Mouse (Mus musculus) gastrocnemius, postnatal 14 days (tissue): Measurements from ENCODE around the gene Myadm. TPM values are rescaled to one million over a fixed set of nuclear protein-coding genes. Genes with fewer than 3 reads are reported as not detected.
"Not testable (repeated sequence)": the region's sequence is repeated elsewhere in the genome, so short reads cannot be mapped to it uniquely, and the experiment has no call there.

Experiments used
- DNase-seq: peaks from one replicate; pipeline ENCODE4 v3.0.0; 2021; ENCODE audit warnings: mixed read lengths
- intact Hi-C: fragments of 180-260 bp; cut with DNase I; formaldehyde crosslinking; loops from one replicate; pipeline ENCODE4 v1.15.1; 2025; ENCODE audit warnings: low total_unique reads
- total RNA-seq, 2 experiments: library from RNA; stranded (reverse); gene quantifications; 2 replicates each; pipeline ENCODE4 v1.2.3; 2021

Gene Myadm
- total RNA-seq, 2 experiments from 2014 or later: 65.0 to 76.7 TPM

DNA sequence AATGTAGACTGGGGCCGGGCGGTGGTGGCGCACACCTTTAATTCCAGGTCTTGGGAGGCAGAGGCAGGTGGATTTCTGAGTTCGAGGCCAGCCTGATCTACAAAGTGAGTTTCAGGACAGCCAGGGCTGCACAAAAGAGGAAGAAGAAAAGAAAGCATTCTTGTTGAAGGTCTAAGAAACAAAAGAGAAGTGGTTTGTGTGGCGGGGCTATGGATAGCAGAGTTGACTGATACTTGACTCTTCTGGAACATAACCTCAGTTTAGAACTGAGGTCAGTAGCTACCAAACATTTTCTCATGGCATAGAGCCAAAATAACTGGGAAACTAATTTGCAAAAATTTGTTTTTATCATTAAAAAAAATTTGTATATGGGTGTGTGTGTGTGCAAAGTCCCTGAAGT, 2.8 kb upstream of the Myadm start:
- intact Hi-C loops: no loop called here

GRCm38 (mm10) chr7:3287186-3287585, 1.7 kb upstream of the Myadm start:
- intact Hi-C loops: no loop called here
- no peak for DNase-seq

More for the DNA sequence above, 2.8 kb upstream of the Myadm start:
- DNase-seq: no peak

- DNase-seq: peak; percentile 97
- intact Hi-C loops: no loop called here
These were observed 1.6 kb downstream of the Myadm start for GRCm38 (mm10) chr7:3290257-3291033.

DNA sequence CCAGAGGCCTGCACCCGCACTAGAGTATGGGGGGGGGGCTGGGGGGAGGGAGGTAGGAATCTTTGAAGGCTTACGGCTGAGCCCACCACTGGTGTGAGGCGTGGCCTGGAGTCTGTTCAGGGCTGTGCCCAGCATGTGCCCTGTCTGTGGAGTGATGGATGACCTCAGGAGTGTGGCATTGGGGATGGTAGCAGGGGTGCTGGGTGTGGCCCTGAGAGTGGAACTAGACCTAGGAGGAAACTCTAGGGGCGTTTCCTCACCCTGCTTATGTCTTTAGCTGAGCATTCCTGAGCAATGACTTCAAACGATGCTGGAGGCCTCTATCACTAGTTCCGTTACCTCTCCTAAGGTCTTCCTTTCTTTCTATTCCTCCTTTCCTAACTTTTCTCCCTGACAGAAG, 2.3 kb downstream of the Myadm start:
- no peak for DNase-seq
- intact Hi-C loops: no loop called here

- intact Hi-C loops: no loop called here
- no peak for DNase-seq
These were observed 2.9 kb downstream of the Myadm start for GRCm38 (mm10) chr7:3291764-3292163.

DNA sequence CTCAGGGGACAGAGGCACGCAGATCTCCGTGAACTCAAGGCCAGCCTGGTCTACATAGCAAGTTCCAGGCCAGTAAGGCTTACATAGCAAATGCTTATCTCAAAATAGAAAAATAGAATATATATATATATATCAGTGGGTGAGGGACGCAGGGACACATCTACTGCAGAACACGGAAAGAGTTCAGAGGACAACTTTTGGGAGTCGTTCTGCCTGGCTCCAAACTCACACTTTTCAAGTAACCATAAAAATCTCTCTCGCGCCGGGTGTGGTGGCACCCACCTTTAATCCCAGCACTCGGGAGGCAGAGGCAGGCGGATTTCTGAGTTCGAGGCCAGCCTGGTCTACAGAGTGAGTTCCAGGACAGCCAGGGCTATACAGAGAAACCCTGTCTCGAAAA, 3.4 kb downstream of the Myadm start:
- intact Hi-C loops, DNase-seq: not testable (repeated sequence)

DNA sequence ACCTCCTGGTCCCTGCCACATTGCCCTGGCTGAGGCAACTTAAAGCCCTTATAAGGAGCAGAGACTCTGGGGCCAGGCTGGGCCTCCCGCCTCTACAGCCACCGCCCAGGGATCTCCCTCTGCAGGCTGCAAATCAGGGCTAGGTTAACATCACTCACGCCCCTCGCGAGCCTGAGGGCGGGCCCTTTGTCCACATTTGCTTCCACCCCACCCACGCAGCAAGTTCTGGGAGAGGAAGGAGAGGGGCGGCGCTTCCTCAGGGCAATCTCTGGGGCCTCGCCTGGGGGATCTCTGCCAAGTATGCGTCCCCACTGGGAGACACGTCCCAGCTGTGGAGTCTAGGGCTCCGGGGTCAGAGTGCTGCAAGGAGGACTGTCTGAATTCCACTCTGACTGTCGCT, 3.9 kb downstream of the Myadm start:
- DNase-seq: peak; percentile 91
- intact Hi-C loops: no loop called here

- intact Hi-C loops: no loop called here
- DNase-seq: no peak
These were observed 5.9 kb downstream of the Myadm start for GRCm38 (mm10) chr7:3294794-3295193.

- DNase-seq: no peak
- intact Hi-C loops: no loop called here
These were observed 6.6 kb downstream of the Myadm start for GRCm38 (mm10) chr7:3295321-3296110.

- no peak for DNase-seq
- intact Hi-C loops: no loop called here
These were observed 7.8 kb downstream of the Myadm start for GRCm38 (mm10) chr7:3296711-3297110.

DNA sequence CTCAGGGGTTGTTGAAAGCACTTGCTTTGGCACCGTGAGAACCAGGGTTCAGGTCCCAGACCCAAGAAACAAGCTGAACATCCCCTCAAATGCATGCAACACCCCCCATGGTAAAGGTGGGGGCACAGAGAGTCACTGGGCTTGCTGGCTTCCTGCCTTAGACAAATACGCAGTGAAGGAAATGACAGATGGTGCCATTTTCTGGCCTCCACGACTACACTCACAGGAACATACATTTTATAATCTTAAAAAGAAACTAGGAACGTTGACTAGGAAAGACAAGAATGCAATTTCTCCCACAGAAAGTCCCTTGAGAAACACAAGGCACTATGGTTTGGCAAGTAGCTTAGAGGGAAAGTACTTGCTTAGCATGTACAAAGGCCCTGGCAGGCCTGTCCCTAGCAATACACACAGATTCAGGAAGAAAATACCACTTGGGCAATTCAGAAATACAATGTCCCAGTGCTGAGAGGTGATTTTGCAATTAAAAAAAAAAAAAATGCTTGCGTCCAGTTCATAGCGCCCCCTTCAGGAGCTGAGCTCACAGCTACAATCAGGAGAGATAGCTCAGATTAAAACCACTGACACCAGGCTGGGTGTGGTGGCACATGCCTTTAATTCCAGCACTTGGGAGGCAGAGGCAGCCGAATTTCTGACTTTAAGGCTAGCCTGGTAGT, 11.2 kb downstream of the Myadm start:
- DNase-seq: no peak
- intact Hi-C loops: no loop called here

DNA sequence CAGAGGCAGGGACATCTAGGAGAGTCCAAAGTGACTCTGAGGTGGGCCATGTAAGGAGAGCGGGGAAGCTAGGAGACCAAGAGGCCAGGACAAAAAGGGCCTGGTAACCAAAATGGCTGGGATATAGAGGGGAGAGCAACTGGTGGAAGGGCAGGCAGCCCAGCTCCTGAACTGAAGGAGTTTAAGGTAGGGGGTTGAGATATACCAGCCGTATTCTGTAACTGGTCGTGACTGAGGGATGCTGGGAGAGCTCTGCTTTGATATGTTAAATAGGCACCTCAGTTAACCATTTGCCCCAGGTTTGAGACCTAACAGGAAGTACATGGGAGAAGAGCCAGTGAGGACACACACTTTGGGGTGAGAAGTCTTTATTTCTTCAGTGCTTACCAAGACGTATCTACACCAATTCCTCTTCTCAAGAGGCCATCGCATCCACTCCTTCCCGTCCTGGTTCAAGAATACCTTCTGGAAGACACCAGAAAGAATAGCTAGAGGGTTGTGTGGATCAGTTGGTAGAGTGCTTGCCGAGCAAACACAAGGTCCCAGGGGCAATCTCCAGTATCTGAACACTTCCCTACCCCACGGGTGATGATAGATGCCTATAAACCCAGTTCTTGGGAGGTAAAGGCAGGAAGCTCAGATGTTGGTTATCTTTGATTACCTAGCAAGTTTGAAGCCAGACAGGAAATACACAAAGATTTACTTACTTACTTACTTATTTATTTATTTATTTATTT, 12.2 kb downstream of the Myadm start:
- no peak for DNase-seq
- intact Hi-C loops: no loop called here

GRCm38 (mm10) chr7:3301628-3302555, 13.0 kb downstream of the Myadm start:
- peak; percentile 34 for DNase-seq
- intact Hi-C loops: no loop called here

DNA sequence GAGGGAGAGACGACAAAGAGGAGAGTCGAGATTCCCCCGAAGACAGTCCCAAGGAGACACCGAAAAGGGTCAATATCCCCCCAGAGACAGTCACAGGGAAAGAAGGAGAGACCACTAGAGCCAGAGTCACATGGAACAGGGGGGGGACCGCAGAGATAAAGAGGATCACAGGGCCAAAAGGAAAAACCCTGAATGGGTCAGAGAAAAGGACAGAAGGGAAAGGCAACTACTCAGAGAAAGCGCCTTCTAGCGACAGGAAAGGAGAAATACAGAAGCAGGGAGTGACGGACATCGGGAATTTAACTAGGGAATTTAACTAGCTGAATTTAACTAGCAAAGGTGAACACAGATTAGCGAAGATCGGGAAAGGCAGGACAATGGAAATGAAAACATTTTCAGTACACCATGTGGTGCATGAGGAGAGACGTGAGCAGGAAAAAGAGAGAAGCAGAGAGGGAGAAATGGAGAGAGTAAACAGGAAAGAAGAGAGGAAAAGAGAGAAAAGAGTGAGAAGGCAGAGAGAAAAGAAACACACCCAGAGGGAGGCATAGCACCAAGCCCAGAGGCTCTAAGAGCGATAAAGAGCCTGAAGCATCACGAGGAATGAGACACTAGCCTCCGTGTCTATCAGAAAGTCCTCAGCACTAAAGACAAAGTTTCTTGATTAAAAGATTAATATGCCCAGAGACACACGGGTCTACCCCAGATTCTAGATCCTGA, 13.8 kb downstream of the Myadm start:
- intact Hi-C loops: no loop called here
- DNase-seq: no peak

- intact Hi-C loops: no loop called here
These were observed 14.4 kb downstream of the Myadm start for GRCm38 (mm10) chr7:3303276-3303781.

DNA sequence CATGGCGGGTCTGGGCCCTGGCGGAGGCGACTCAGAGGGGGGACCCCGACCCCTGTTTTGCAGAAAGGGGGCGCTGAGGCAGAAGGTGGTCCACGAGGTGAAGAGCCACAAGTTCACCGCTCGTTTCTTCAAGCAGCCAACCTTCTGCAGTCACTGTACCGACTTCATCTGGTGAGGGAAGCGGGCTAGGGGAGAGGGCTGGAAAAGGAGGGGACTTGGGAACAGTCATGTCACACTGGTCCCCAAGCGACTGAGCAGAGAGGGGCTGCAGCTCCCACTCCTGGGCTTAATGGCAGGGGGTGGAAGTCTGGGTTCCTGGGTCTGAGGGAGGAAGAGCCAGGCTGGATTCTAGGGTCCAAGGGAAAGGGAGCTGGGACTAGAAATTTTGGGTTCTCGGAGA, 14.9 kb downstream of the Myadm start:
- intact Hi-C loops: no loop called here
- DNase-seq: no peak

More at GRCm38 (mm10) chr7:3303276-3303781, 14.4 kb downstream of the Myadm start:
- DNase-seq: no peak

GRCm38 (mm10) chr7:3304298-3304697, 15.4 kb downstream of the Myadm start:
- intact Hi-C loops: no loop called here

GRCm38 (mm10) chr7:3306400-3306799, 17.5 kb downstream of the Myadm start:
- intact Hi-C loops: no loop called here
- no peak for DNase-seq

More at GRCm38 (mm10) chr7:3304298-3304697, 15.4 kb downstream of the Myadm start:
- no peak for DNase-seq
